Mouse (Mus musculus) neural tube, embryonic 12.5 days (tissue): Measurements from ENCODE around the gene Cdh12. TPM values are rescaled to one million over a fixed set of nuclear protein-coding genes. Genes with fewer than 3 reads are reported as not detected.

ENCODE experiments used
- ATAC-seq: fragments of 200-750 bp; cut with Nextera tagmentation; 2 replicates; pipeline ENCODE4 v1.8.0; 2017; ENCODE audit warnings: low read depth, mild to moderate bottlenecking, moderate TSS enrichment, moderate library complexity; ENCODE audit not compliant: low FRiP score
- H3K27ac ChIP-seq: fragments of 300-500 bp; sonication (generic); 2 replicates; pipeline ENCODE4 v1.5.1; 2016
- H3K27me3 ChIP-seq: fragments of 300-500 bp; sonication (generic); replicated peaks from 2 replicates; pipeline ENCODE4 v1.6.1; 2016; ENCODE audit warnings: mild to moderate bottlenecking
- H3K36me3 ChIP-seq: fragments of 300-500 bp; sonication (generic); 2 replicates; pipeline ENCODE4 v1.6.1; 2016; ENCODE audit warnings: mild to moderate bottlenecking
- H3K4me1 ChIP-seq: fragments of 300-500 bp; sonication (generic); 2 replicates; pipeline ENCODE4 v1.6.1; 2016
- H3K4me2 ChIP-seq: fragments of 300-500 bp; sonication (generic); replicated peaks from 2 replicates; pipeline ENCODE4 v1.6.1; 2016; ENCODE audit warnings: mild to moderate bottlenecking
- H3K4me3 ChIP-seq: fragments of 300-500 bp; sonication (generic); 2 replicates; pipeline ENCODE4 v1.5.1; 2016
- H3K9ac ChIP-seq: fragments of 300-500 bp; sonication (generic); 2 replicates; pipeline ENCODE4 v1.6.1; 2016; ENCODE audit warnings: mild to moderate bottlenecking
- H3K9me3 ChIP-seq: fragments of 300-500 bp; sonication (generic); 2 replicates; pipeline ENCODE4 v1.6.1; 2016; ENCODE audit warnings: mild to moderate bottlenecking
- WGBS: fragments of 180-500 bp; shearing (Covaris S2); methylation state at CpG from one replicate; pipeline ENCODE4 v1.1.7; 2016; 5-methylcytosine and 5-hydroxymethylcytosine counted together
- microRNA-seq: library from miRNA; unstranded; fragments of <30 nt; microRNA quantifications from one replicate; pipeline ENCODE4, GENCODE M21; 2017
- polyA plus RNA-seq: library from polyadenylated mRNA; unstranded; fragments of >200 nt; fragmentation: Nextera tagmentation; extraction: Ambion mirVana; gene quantifications from 2 replicates; pipeline ENCODE4 v1.2.1, GENCODE M21; 2016

Cdh12 gene
- polyA plus RNA-seq, 1 experiment from 2014 or later, result 2.1 TPM

DNA sequence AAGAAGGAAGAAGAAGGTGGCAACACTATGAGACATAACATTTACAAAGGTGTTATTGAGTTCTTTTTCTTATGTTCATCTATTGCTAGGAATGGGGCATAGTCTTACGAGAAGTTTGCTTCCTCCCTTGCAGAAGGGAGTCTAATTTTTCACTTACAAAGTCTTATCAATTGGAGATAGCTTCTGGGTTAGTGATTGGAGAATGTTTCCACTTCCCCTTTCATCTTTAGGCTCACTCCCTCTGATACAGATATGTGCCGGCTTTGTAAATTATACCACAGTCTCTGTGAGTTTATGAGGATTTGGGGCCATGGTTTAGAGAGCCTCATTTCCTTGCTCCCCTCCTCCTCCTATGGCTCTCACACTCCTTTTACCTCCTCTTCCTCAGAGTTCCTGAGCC is 1009.0 kb downstream of the Cdh12 start:
- no peak overlapping the region for H3K4me3 ChIP-seq
- 93% methylated on average over 2 of the region's 2 CpGs for WGBS
- H3K27ac ChIP-seq, result no peak overlapping the region
- H3K36me3 ChIP-seq, result no peaks in the 10 kb centered on the region
- H3K27me3 ChIP-seq, result no peaks in the 10 kb centered on the region
- H3K4me1 ChIP-seq, result no peaks in the 10 kb centered on the region
- H3K9me3 ChIP-seq, result no peaks in the 10 kb centered on the region
- no peak overlapping the region for H3K9ac ChIP-seq
- ATAC-seq, result no peak
- H3K4me2 ChIP-seq, result no peak overlapping the region

DNA sequence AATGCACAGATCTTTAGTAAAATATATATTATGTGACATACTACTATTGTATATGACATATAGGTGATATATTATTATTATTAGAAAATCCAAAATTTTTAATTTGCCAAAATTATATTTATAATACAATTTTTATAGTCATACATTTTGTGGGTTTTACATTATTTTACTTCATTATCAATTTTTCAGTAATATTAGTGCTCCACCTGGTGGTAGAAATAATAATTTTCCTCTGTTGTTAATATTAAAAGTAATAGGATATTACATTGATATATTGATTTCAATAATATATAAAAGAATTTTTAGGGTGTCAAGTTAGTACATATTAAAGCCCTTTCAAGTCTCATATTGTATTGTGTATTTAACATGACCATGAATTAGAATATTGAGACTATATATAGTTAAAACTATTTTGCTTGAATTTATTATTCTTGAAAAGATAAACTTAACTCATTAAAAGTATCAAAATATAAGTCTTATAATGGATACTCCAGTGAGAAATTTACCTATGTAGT is 1070.3 kb downstream of the Cdh12 start:
- H3K9me3 ChIP-seq, result no peaks in the 10 kb centered on the region
- no peaks in the 10 kb centered on the region for H3K4me1 ChIP-seq
- H3K36me3 ChIP-seq, result no peaks in the 10 kb centered on the region
- no peak for ATAC-seq
- H3K27me3 ChIP-seq, result no peaks in the 10 kb centered on the region
- H3K9ac ChIP-seq, result no peak overlapping the region
- H3K4me3 ChIP-seq, result no peak overlapping the region
- no peak overlapping the region for H3K4me2 ChIP-seq
- H3K27ac ChIP-seq, result no peak overlapping the region

DNA sequence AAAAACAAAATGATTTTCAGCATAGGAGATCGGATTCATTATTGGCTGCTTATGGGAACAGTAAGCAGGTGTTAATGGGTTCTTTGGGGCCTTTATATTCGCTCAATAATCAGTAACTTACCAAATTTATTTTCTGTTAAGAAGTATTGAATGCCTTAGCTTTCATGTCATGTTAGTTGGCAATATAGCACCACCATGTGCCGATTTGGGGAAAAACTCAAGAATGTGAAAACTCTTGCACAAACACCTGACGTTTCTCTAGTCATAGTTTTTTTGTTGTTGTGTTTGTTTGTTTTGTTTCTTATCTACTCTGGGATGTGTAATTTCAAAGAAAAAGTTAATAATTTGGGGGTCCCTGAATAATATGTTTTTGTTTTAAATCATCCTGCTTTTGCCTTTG is 1081.7 kb downstream of the Cdh12 start:
- no peak for ATAC-seq
- Histone ChIP-seq H3K4me1 (no peaks in the 10 kb centered on the region), H3K27ac (no peak overlapping the region), H3K9me3 (no peaks in the 10 kb centered on the region), H3K4me3 (no peak overlapping the region), H3K9ac (no peak overlapping the region), H3K4me2 (no peak overlapping the region), H3K36me3 (no peaks in the 10 kb centered on the region), H3K27me3 (no peaks in the 10 kb centered on the region)
- WGBS, result 68% methylated on average over 4 of the region's 4 CpGs

DNA sequence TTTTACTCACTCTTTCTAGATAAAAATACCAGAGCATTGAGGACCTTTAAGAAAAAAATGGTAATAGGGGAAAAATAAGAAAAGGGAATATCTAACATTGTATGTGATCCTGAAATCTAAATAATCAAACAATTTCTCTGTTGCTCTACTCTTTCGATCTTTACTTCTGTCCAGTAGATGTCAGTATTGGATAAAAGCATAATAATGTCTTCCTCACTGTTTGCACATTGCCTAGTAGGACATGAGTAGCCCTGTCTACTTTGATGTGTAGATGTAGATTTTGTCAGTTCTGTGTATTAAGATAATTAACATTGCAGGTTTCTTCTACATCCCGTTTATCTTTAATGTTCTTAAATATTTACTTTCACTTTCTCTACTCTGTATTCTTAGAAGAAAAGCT is 1087.8 kb downstream of the Cdh12 start:
- WGBS, result 66% methylated on average over 2 of the region's 2 CpGs
- Histone ChIP-seq H3K4me2 (no peak overlapping the region), H3K27ac (no peak overlapping the region), H3K9me3 (no peaks in the 10 kb centered on the region), H3K9ac (no peak overlapping the region), H3K4me1 (no peaks in the 10 kb centered on the region), H3K4me3 (no peak overlapping the region), H3K36me3 (no peaks in the 10 kb centered on the region), H3K27me3 (no peaks in the 10 kb centered on the region)
- ATAC-seq, result no peak

DNA sequence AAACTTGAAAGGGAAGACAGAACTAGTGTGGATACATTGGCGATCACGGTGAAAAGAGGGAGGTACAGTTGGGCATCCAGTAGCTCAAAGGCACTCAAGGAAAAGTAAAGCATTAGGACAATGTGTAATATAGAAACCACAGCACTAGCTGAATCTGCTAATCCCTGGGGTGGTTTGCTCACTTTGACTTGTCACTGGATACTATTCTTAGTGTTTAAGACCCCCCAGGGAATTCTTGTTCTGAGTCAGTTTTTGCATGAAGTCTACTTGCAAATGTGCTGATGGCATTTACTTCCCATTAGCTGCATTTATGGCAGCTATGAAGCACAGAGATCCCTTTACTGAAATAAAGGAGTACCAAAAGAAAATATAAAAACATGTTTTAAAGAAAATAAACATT is 1095.7 kb downstream of the Cdh12 start:
- WGBS, result 83% methylated on average over 2 of the region's 2 CpGs
- Histone ChIP-seq H3K9ac (no peak overlapping the region), H3K9me3 (no peaks in the 10 kb centered on the region), H3K4me1 (no peaks in the 10 kb centered on the region), H3K27ac (no peak overlapping the region), H3K4me2 (no peak overlapping the region), H3K4me3 (no peak overlapping the region), H3K36me3 (no peaks in the 10 kb centered on the region), H3K27me3 (no peaks in the 10 kb centered on the region)
- ATAC-seq, result no peak

DNA sequence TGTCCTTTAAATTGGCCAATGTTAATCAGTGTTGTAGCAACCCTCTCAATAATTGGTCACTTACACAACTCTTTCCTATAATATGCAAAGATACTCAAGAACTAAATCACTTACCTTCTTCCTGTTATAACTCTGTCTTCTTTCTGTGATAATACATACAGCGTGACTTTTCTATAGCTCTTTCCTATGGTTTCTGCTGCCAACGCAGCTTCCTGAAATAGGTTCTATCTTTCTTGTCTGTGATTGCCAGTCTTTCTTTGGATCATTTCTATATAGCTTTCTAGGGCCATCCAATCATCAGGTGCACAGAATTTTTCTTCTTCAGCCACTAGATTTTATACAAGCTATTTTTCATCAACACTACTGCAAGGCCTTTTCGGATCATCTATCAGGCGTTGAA is 1106.9 kb downstream of the Cdh12 start:
- Histone ChIP-seq H3K36me3 (no peaks in the 10 kb centered on the region), H3K27ac (no peak overlapping the region), H3K4me1 (no peaks in the 10 kb centered on the region), H3K9ac (no peak overlapping the region), H3K9me3 (no peaks in the 10 kb centered on the region), H3K4me3 (no peak overlapping the region), H3K4me2 (no peak overlapping the region), H3K27me3 (no peaks in the 10 kb centered on the region)
- 89% methylated on average over 4 of the region's 4 CpGs for WGBS
- no peak for ATAC-seq

DNA sequence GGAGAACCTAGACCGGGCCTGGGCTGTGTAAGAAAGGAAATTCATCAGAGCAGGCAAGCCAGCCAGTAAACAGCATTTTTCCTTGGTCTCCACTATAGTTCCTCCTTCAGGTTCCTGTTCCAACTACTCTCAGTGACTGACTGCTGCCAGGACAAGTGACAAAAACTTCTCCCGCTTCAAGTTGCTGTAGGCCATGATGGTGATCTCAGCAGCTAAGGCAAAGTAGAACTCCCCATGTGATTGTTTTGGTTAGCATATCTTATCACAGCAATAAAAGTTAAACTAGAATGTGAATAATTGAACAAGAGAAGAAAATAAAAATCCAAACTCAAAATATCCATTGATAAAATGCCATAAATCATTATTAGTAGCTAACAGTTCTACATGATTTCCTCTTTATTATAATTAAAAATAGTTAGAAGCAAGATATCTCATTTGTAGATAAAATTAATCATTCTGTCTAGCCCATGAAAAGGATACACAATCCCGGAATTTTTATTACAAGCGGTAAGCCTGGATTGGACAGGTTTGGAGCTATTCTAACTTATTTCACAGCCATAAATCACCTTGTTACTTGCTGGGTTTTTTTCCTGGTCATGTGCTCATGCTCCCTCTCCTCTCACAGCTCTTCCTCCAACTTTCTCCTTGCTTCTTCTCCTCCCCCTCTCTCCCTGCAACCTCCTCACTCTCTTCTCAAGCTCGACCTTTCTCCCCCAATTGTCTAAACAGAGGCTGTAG is 1117.4 kb downstream of the Cdh12 start:
- WGBS, result 79% methylated on average over 5 of the region's 5 CpGs
- Histone ChIP-seq H3K27ac (no peak overlapping the region), H3K9ac (no peak overlapping the region), H3K36me3 (no peaks in the 10 kb centered on the region), H3K9me3 (no peaks in the 10 kb centered on the region), H3K4me2 (no peak overlapping the region), H3K4me1 (no peaks in the 10 kb centered on the region), H3K27me3 (no peaks in the 10 kb centered on the region), H3K4me3 (no peak overlapping the region)
- ATAC-seq, result no peak

DNA sequence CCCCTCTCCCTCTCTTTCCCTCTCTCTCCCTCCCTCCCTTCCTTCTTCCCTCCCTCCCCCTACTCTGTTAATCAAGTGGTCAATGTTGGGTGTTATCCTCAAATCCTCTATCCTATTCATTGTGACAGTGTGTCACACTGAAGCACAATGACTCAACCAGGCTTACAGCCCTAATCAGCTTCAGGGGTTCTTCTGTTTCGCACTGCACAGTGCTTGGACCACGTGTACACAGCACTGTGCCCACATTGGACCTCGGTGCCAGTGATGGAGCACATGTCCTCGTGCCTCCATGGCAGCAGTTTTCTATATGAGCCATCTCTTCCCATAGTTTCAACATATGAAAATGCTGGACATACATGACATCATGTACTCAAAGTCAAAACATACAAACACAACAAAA is 1155.4 kb downstream of the Cdh12 start:
- no peak overlapping the region for H3K27ac ChIP-seq
- no peaks in the 10 kb centered on the region for H3K9me3 ChIP-seq
- no peaks in the 10 kb centered on the region for H3K4me1 ChIP-seq
- no peak for ATAC-seq
- no peak overlapping the region for H3K4me2 ChIP-seq
- H3K27me3 ChIP-seq, result no peaks in the 10 kb centered on the region
- no peak overlapping the region for H3K4me3 ChIP-seq
- no peak overlapping the region for H3K9ac ChIP-seq
- WGBS, result 71% methylated on average over 4 of the region's 4 CpGs
- no peaks in the 10 kb centered on the region for H3K36me3 ChIP-seq

Small RNAs within 50 kb of the gene (microRNA-seq; reads per million reads assigned to microRNA genes)
- not detected for gene Gm27397

Other genes starting within 250 kb of the Cdh12 start
- gene Acot10, start 217.5 kb downstream of the Cdh12 start, polyA plus RNA-seq, result 0.13 and 0.31 TPM in 2 replicates